Mouse (Mus musculus) liver, embryonic 14.5 days (tissue): ENCODE measurements around the gene Klrg1. TPM values are rescaled to one million over a fixed set of nuclear protein-coding genes. Genes with fewer than 3 reads are reported as not detected.

Experiments used
- ATAC-seq: fragments of 200-750 bp; cut with Nextera tagmentation; 2 replicates; pipeline ENCODE4 v1.8.0; 2017; ENCODE audit warnings: moderate number of reproducible peaks, mild to moderate bottlenecking, moderate library complexity; ENCODE audit not compliant: insufficient read depth
- DNase-seq, 3 experiments: peaks; one replicate each; pipeline ENCODE4 v3.0.0-alpha.2; 2012 to 2013; ENCODE audit warnings: low read depth in 3 of 3, low spot score in 3 of 3
- H3K27ac ChIP-seq: fragments of 300-500 bp; sonication (generic); 2 replicates; pipeline ENCODE4 v1.5.1; 2014; ENCODE audit warnings: moderate library complexity, mild to moderate bottlenecking, control low read depth, inconsistent platforms
- H3K27me3 ChIP-seq: fragments of 300-500 bp; sonication (generic); 2 replicates; pipeline ENCODE4 v1.6.1; 2014; ENCODE audit warnings: mild to moderate bottlenecking, low read length, moderate library complexity; ENCODE audit not compliant: control insufficient read depth, insufficient read depth
- H3K36me3 ChIP-seq: fragments of 300-500 bp; sonication (generic); replicated peaks from 2 replicates; pipeline ENCODE4 v1.6.1; 2014; ENCODE audit warnings: low read depth; ENCODE audit not compliant: control insufficient read depth, insufficient read depth
- H3K4me1 ChIP-seq, 2 experiments: fragments of 200-500 bp in 1 of 2; fragments of 300-500 bp in 1 of 2; sonication (generic) in 1 of 2; replicated peaks; 2 replicates each; pipeline ENCODE4 v1.6.1; 2012 to 2014; ENCODE audit warnings: antibody characterized with exemption in 1 of 2, inconsistent platforms in 1 of 2, low read length in 1 of 2; ENCODE audit not compliant: control insufficient read depth in 2 of 2, insufficient read depth in 2 of 2
- H3K4me2 ChIP-seq: fragments of 300-500 bp; sonication (generic); 2 replicates; pipeline ENCODE4 v1.6.1; 2014; ENCODE audit warnings: low read depth, mild to moderate bottlenecking, control low read depth, moderate library complexity
- H3K4me3 ChIP-seq, 2 experiments: fragments of 200-500 bp in 1 of 2; fragments of 300-500 bp in 1 of 2; sonication (generic) in 1 of 2; 2 replicates each; pipeline ENCODE4 v1.5.1; 2012 to 2014; ENCODE audit warnings: low read depth in 2 of 2, low read length in 2 of 2, mild to moderate bottlenecking in 2 of 2, control low read depth in 1 of 2, inconsistent platforms in 1 of 2, moderate library complexity in 1 of 2; ENCODE audit not compliant: insufficient read depth in 1 of 2
- H3K9ac ChIP-seq: fragments of 300-500 bp; sonication (generic); replicated peaks from 2 replicates; pipeline ENCODE4 v1.6.1; 2014; ENCODE audit warnings: mild to moderate bottlenecking, control low read depth, moderate library complexity
- H3K9me3 ChIP-seq: fragments of 300-500 bp; sonication (generic); 2 replicates; pipeline ENCODE4 v1.6.1; 2016; ENCODE audit warnings: low read length, mixed read lengths; ENCODE audit not compliant: control insufficient read depth
- CTCF ChIP-seq: IDR thresholded peaks from 2 replicates; pipeline ENCODE4 v1.5.1; 2016; ENCODE audit warnings: antibody characterized with exemption, low read depth, control low read depth
- EP300 ChIP-seq: IDR thresholded peaks from 2 replicates; pipeline ENCODE4 v1.6.1; 2016; ENCODE audit warnings: antibody characterized with exemption, low read depth
- WGBS: fragments of 180-500 bp; shearing (Covaris S2); extraction: QIAGEN DNeasy Blood & Tissue Kit; methylation state at CpG from one replicate; pipeline ENCODE4 v1.1.7; 2014; ENCODE audit not compliant: insufficient replicate concordance; 5-methylcytosine and 5-hydroxymethylcytosine counted together
- polyA plus RNA-seq, 2 experiments: library from polyadenylated mRNA; depleted of rRNA in 1 of 2; stranded (reverse) in 1 of 2; unstranded in 1 of 2; fragments of >200 nt; fragmentation: Nextera tagmentation in 1 of 2; extraction: Ambion mirVana in 1 of 2; gene quantifications; 2 replicates each; pipeline versions ENCODE4 v1.2.1 to v1.2.3; 2012 to 2014

The Klrg1 gene
- polyA plus RNA-seq, 2 experiments: not detected

- H3K4me3 ChIP-seq: no peak overlapping the region
- no peak overlapping the region for H3K9ac ChIP-seq
- no peaks in the 10 kb centered on the region for H3K36me3 ChIP-seq
- no peak overlapping the region for H3K4me2 ChIP-seq
- 51% methylated on average over 9 of the region's 9 CpGs for WGBS
- no peaks in the 10 kb centered on the region for H3K27me3 ChIP-seq
- no peak overlapping the region for H3K27ac ChIP-seq
- ATAC-seq: no peak
- H3K4me1 ChIP-seq: peaks cover 3 to 6% of the 10 kb centered on the region in 2 experiments; a peak in 3 of 4 replicates
- no peaks in the 10 kb centered on the region for H3K9me3 ChIP-seq
- no peak for DNase-seq
- TF ChIP-seq CTCF (no peak), EP300 (no peak)
Observed at GRCm38 (mm10) chr6:122303526-122303925, 20.8 kb upstream of the Klrg1 start.

DNA sequence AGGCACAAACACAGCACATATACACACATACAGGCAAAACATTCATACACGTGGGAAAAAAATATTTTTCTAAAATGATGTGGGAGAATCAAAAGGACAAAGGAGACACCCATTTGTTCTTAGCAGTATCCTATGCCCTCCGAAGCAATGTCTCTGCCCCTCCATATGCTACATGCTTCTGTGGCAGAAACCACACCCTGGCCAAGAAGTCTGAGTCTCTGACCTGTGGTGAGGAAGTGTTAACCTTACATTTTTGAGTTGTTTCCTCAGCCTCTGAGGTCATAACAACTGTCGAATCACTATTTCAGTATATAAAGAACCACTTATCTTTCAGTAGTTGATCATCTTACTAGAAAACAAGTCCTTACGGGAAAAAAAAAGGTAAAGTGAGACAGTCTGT lies 20.0 kb upstream of the Klrg1 start:
- Histone ChIP-seq H3K4me3 (no peak overlapping the region), H3K27ac (no peak overlapping the region), H3K9me3 (no peaks in the 10 kb centered on the region), H3K27me3 (no peaks in the 10 kb centered on the region), H3K36me3 (no peaks in the 10 kb centered on the region), H3K4me2 (no peak overlapping the region), H3K4me1 (peaks cover 0 to 3% of the 10 kb centered on the region in 2 experiments; a peak in 1 of 4 replicates), H3K9ac (no peak overlapping the region)
- 54% methylated on average over 4 of the region's 4 CpGs for WGBS
- no peak for TF ChIP-seq CTCF
- no peak for TF ChIP-seq EP300
- ATAC-seq (no peak), DNase-seq (no peak)

DNA sequence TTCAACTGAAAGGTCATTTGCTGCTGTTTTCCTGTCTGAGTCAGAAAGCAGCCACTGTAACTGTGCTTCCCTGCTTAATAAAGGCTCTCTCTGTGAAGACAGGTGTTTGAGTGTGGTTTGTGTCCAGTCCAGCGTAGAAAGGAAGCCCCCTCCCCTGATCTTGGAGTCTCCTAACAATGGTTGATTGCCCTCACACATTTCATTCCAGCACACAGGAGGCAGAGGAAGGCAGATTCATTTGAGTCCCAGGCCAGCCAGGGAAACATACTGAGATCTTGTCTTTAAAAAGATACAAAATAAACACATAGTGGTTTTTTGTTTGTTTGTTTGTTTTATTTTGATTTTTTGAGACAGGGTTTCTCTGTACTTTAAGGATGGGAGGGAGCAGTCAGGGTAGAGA lies 19.4 kb upstream of the Klrg1 start:
- no peak overlapping the region for H3K4me3 ChIP-seq
- no peak overlapping the region for H3K9ac ChIP-seq
- DNase-seq (no peak), ATAC-seq (no peak)
- peaks cover 0 to 3% of the 10 kb centered on the region in 2 experiments; a peak in 1 of 4 replicates for H3K4me1 ChIP-seq
- no peaks in the 10 kb centered on the region for H3K27me3 ChIP-seq
- 58% methylated on average over 1 of the region's 1 CpGs for WGBS
- TF ChIP-seq EP300 (no peak), CTCF (no peak)
- H3K9me3 ChIP-seq: no peaks in the 10 kb centered on the region
- no peak overlapping the region for H3K4me2 ChIP-seq
- no peaks in the 10 kb centered on the region for H3K36me3 ChIP-seq
- no peak overlapping the region for H3K27ac ChIP-seq

- WGBS: 14% methylated on average over 3 of the region's 3 CpGs
- no peaks in the 10 kb centered on the region for H3K36me3 ChIP-seq
- H3K27me3 ChIP-seq: no peaks in the 10 kb centered on the region
- DNase-seq: no peak
- H3K4me3 ChIP-seq: no peak overlapping the region
- no peaks in the 10 kb centered on the region for H3K9me3 ChIP-seq
- no peak overlapping the region for H3K27ac ChIP-seq
- H3K4me2 ChIP-seq: no peak overlapping the region
- H3K9ac ChIP-seq: no peak overlapping the region
- ATAC-seq: no peak
- H3K4me1 ChIP-seq: peaks cover 0 to 3% of the 10 kb centered on the region in 2 experiments; a peak in 1 of 4 replicates
- no peak for TF ChIP-seq CTCF
- TF ChIP-seq EP300: no peak
Observed at GRCm38 (mm10) chr6:122299621-122300133, 17.0 kb upstream of the Klrg1 start.

DNA sequence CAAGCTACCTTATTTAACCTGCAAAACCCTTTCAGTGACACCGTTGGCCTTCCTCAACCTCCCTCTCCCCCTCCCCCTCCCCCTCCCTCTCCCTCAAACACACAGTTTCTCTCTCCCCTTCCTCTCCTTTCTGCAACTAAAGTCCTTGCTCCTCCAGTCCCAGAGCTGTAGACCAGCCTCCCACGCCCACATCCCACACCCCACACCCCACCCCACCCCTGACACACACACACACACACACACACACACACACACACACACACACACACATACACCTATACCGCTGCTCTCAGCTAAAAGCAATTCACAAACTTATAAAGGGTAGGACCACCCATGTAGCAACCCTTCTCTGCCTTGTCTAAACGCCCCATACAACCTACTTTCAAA lies 15.5 kb upstream of the Klrg1 start:
- H3K27ac ChIP-seq: no peak overlapping the region
- 43% methylated on average over 4 of the region's 4 CpGs for whole genome bisulfite sequencing
- no peak overlapping the region for H3K4me3 ChIP-seq
- H3K9ac ChIP-seq: no peak overlapping the region
- DNase-seq: no peak
- TF ChIP-seq CTCF (no peak), EP300 (no peak)
- no peak overlapping the region for H3K4me2 ChIP-seq
- ATAC-seq: no peak
- no peaks in the 10 kb centered on the region for H3K27me3 ChIP-seq
- H3K36me3 ChIP-seq: no peaks in the 10 kb centered on the region
- H3K4me1 ChIP-seq: peaks cover 0 to 3% of the 10 kb centered on the region in 2 experiments; a peak in 1 of 4 replicates
- H3K9me3 ChIP-seq: no peaks in the 10 kb centered on the region
